7 mouse cellular contexts compared by ENCODE assay signal in the genomic region with DNA sequence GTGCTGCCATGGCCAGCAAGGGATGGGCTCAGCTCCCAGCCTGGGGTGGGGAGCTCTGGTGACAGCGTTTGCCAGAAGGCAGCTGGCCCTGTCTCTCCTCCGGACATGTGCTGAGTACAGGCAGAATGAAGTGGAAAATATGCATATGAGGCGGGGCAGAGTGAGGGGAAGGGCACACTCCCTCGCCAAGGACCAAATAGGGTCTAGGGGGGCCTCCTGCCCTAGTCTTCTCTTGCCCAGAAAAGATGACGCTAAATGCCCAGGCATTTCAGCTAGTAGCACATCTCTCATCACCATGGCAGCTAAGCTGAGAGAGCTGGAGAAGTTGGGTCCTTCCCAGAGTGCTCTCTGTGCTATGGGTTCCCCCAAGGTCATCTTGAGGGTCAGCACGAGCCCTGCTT. TPM values are rescaled to one million over a fixed set of nuclear protein-coding genes. Genes with fewer than 3 reads are reported as not detected.
DNase-seq lines count a peak whose midpoint lies in the region; ATAC-seq and TF ChIP-seq lines count a peak whose summit lies in the region.

No protein-coding gene starts in this region.

- no peaks in the 10 kb centered on the region for H3K9me3 ChIP-seq in heart, embryonic 13.5 days
- no peaks in the 10 kb centered on the region for H3K9me3 ChIP-seq in midbrain, embryonic 13.5 days
- no peaks in the 10 kb centered on the region for H3K9me3 ChIP-seq in neural tube, embryonic 15.5 days (replicated peaks)

- WGBS in heart, embryonic 13.5 days: 11% methylated on average over 6 of the region's 6 CpGs
- WGBS in midbrain, embryonic 13.5 days: 41% methylated on average over 6 of the region's 6 CpGs
- WGBS in neural tube, embryonic 15.5 days: 43% methylated on average over 6 of the region's 6 CpGs

- ATAC-seq in heart, embryonic 13.5 days (ENCODE audit: extremely low read depth, insufficient number of reproducible peaks, low FRiP score, low TSS enrichment): peak; percentile 79
- ATAC-seq in midbrain, embryonic 13.5 days: peak; percentile 76
- no peak for ATAC-seq in neural tube, embryonic 15.5 days (ENCODE audit: low FRiP score)

- DNase-seq in testis, postnatal 10 days (ENCODE audit: low spot score): no peak
- DNase-seq in cerebellum, postnatal 14 days: peak; percentile 89 to 90
- peak; percentile 68 for DNase-seq in kidney, postnatal 14 days

- H3K4me3 ChIP-seq in testis, adult 2 months (ENCODE audit: control insufficient read depth, low read depth, low read length): no peak overlapping the region
- H3K4me3 ChIP-seq in heart, embryonic 13.5 days: no peak overlapping the region
- no peak overlapping the region for H3K4me3 ChIP-seq in midbrain, embryonic 13.5 days (replicated peaks)
- no peak overlapping the region for H3K4me3 ChIP-seq in neural tube, embryonic 15.5 days (replicated peaks)

- H3K9ac ChIP-seq in heart, embryonic 13.5 days: peak overlapping the region; percentile 13; the same call in 1 of the 2 replicates
- H3K9ac ChIP-seq in midbrain, embryonic 13.5 days (replicated peaks): no peak overlapping the region
- no peak overlapping the region for H3K9ac ChIP-seq in neural tube, embryonic 15.5 days (replicated peaks)

- no peak overlapping the region for H3K4me2 ChIP-seq in heart, embryonic 13.5 days
- H3K4me2 ChIP-seq in midbrain, embryonic 13.5 days (replicated peaks): no peak overlapping the region
- H3K4me2 ChIP-seq in neural tube, embryonic 15.5 days: no peak overlapping the region

- no peaks in the 10 kb centered on the region for H3K27me3 ChIP-seq in testis, adult 2 months (ENCODE audit: control insufficient read depth, insufficient read depth, low read length)
- no peaks in the 10 kb centered on the region for H3K27me3 ChIP-seq in heart, embryonic 13.5 days (replicated peaks)
- no peaks in the 10 kb centered on the region for H3K27me3 ChIP-seq in midbrain, embryonic 13.5 days
- H3K27me3 ChIP-seq in neural tube, embryonic 15.5 days (replicated peaks): no peaks in the 10 kb centered on the region

- H3K27ac ChIP-seq in testis, adult 2 months (ENCODE audit: control insufficient read depth, insufficient read depth, low read depth, low read length): peak overlapping the region; percentile 39
- peak overlapping the region; percentile 96 for H3K27ac ChIP-seq in heart, embryonic 13.5 days (replicated peaks)
- H3K27ac ChIP-seq in midbrain, embryonic 13.5 days: no peak overlapping the region
- H3K27ac ChIP-seq in neural tube, embryonic 15.5 days (replicated peaks): no peak overlapping the region

- H3K4me1 ChIP-seq in testis, adult 2 months (ENCODE audit: control insufficient read depth, insufficient read depth, low read length): no peaks in the 10 kb centered on the region; the same call in 1 of the 2 replicates
- peaks cover 55% of the 10 kb centered on the region for H3K4me1 ChIP-seq in heart, embryonic 13.5 days
- H3K4me1 ChIP-seq in midbrain, embryonic 13.5 days (replicated peaks): peaks cover 10% of the 10 kb centered on the region; the same call in 1 of the 2 replicates
- peaks cover 11% of the 10 kb centered on the region; the same call in 1 of the 2 replicates for H3K4me1 ChIP-seq in neural tube, embryonic 15.5 days

- TF ChIP-seq POLR2A in testis, adult 2 months (IDR thresholded peaks at IDR 0.05; ENCODE audit: control insufficient read depth, low read depth, low read length): no peak

- H3K36me3 ChIP-seq in testis, adult 2 months (ENCODE audit: control insufficient read depth, insufficient read depth, low read length): no peaks in the 10 kb centered on the region
- no peaks in the 10 kb centered on the region for H3K36me3 ChIP-seq in heart, embryonic 13.5 days
- no peaks in the 10 kb centered on the region for H3K36me3 ChIP-seq in midbrain, embryonic 13.5 days
- no peaks in the 10 kb centered on the region for H3K36me3 ChIP-seq in neural tube, embryonic 15.5 days

- no peak for TF ChIP-seq CTCF in testis, adult 2 months (IDR thresholded peaks at IDR 0.05; ENCODE audit: control insufficient read depth, insufficient read depth, insufficient replicate concordance, low read depth, low read length)

RNA-seq across cellular contexts. Expression of a gene that starts 44.1 kb away (rescaled TPM):
- 8.5 and 9.5 TPM in 2 replicates for polyA plus RNA-seq in testis, adult 2 months (2012; rRNA removed)
- 50.8 and 60.1 TPM in 2 replicates for polyA plus RNA-seq in heart, embryonic 13.5 days (2015; fragmentation: Nextera tagmentation; extraction: Ambion mirVana)
- 7.7 and 10.2 TPM in 2 replicates for polyA plus RNA-seq in midbrain, embryonic 13.5 days (2015; fragmentation: Nextera tagmentation; extraction: Ambion mirVana)
- polyA plus RNA-seq in neural tube, embryonic 15.5 days (2015; fragmentation: Nextera tagmentation; extraction: Ambion mirVana): 9.9 and 14.1 TPM in 2 replicates

RNA-seq across cellular contexts. Expression of a gene that starts 52.9 kb away (rescaled TPM):
- polyA plus RNA-seq in testis, adult 2 months (2012; rRNA removed): 5.4 and 6.5 TPM in 2 replicates
- 7.5 and 8.3 TPM in 2 replicates for polyA plus RNA-seq in heart, embryonic 13.5 days (2015; fragmentation: Nextera tagmentation; extraction: Ambion mirVana)
- polyA plus RNA-seq in midbrain, embryonic 13.5 days (2015; fragmentation: Nextera tagmentation; extraction: Ambion mirVana): 42.5 and 43.0 TPM in 2 replicates
- polyA plus RNA-seq in neural tube, embryonic 15.5 days (2015; fragmentation: Nextera tagmentation; extraction: Ambion mirVana): 40.8 and 49.5 TPM in 2 replicates

RNA-seq across cellular contexts. Expression of a gene that starts 53.3 kb away (rescaled TPM):
- polyA plus RNA-seq in testis, adult 2 months (2012; rRNA removed): 0.67 and 1.8 TPM in 2 replicates
- 1.3 and 1.9 TPM in 2 replicates for polyA plus RNA-seq in heart, embryonic 13.5 days (2015; fragmentation: Nextera tagmentation; extraction: Ambion mirVana)
- not detected in 2 replicates for polyA plus RNA-seq in midbrain, embryonic 13.5 days (2015; fragmentation: Nextera tagmentation; extraction: Ambion mirVana)
- 0.36 and 2.8 TPM in 2 replicates for polyA plus RNA-seq in neural tube, embryonic 15.5 days (2015; fragmentation: Nextera tagmentation; extraction: Ambion mirVana)

Comparison
In these comparisons a context has a peak if more than half of its experiments do, and no peak if none do; other contexts are left out.
1. H3K27ac ChIP-seq: peak in testis, adult 2 months (single experiment) and heart, embryonic 13.5 days (single experiment); none in midbrain, embryonic 13.5 days (single experiment) and neural tube, embryonic 15.5 days (single experiment).